Comparison of ENCODE assay signal across 23 mouse cellular contexts in the genomic region with DNA sequence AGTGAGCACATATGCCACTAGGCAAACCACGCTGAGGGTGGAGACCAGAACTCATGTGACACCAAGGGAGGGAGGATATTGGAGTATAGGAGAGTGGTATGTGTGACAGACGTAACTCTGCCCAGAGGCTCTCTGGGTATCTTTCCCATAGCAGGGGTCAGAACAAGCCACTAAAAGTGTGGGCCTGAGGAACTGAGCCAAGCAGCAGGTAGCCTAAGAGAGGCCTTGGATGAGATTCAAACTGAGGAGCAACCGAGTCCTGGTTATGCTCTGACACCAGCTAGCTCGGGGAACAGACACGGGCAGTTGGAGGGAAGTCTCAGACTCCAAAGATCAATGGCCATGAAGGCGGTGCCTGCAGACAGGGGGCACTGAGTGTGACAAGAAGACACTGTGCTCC.
DNase-seq lines count a peak whose midpoint lies in the region; ATAC-seq lines count a peak whose summit lies in the region.
"Had no signal": no experiment of that assay in that cellular context is flagged by ENCODE, and none has a peak within 500 bp of the region (broad histone marks: within the 10 kb centered on the region; RNA-seq: fewer than 3 reads in every experiment).

No protein-coding gene starts in this region.

- 0 out of 2 replicates have a peak, but pooled peaks cover 3% of the 10 kb centered on the region for H3K4me1 ChIP-seq in kidney, embryonic 14.5 days (ENCODE audit: control insufficient read depth, insufficient read depth, low read length)
- H3K4me1 ChIP-seq in neural tube, embryonic 15.5 days, result peaks cover 1% of the 10 kb centered on the region; the same call in 1 of the 2 replicates
- H3K4me1 ChIP-seq: embryonic facial prominence, embryonic 13.5 days; forebrain, embryonic 12.5 days; heart, embryonic 10.5 days; heart, embryonic 13.5 days; hindbrain, embryonic 12.5 days had no signal

- peak; percentile 19 for DNase-seq in cerebellum, adult 11-12 months
- peak; percentile 21 for DNase-seq in cerebellum, adult 9-10 months
- DNase-seq in cerebellum, postnatal 36 days, result no peak
- no peak for DNase-seq in kidney, adult 9 months
- DNase-seq: adrenal gland, adult 8-10 months; adrenal gland, postnatal 25 days; gastrocnemius, postnatal 25 days; heart, adult 2 months; kidney, adult 2 months had no signal

- no peaks in the 10 kb centered on the region for H3K27me3 ChIP-seq in kidney, embryonic 14.5 days (ENCODE audit: control insufficient read depth, insufficient read depth, low read length)
- H3K27me3 ChIP-seq in neural tube, embryonic 15.5 days (replicated peaks), result no peaks in the 10 kb centered on the region
- H3K27me3 ChIP-seq: embryonic facial prominence, embryonic 13.5 days; forebrain, embryonic 12.5 days; forebrain, embryonic 15.5 days; heart, embryonic 13.5 days; hindbrain, embryonic 12.5 days; hindbrain, embryonic 15.5 days had no signal

- no peak overlapping the region for H3K9ac ChIP-seq in kidney, embryonic 14.5 days (ENCODE audit: low read depth, low read length)
- no peak overlapping the region for H3K9ac ChIP-seq in neural tube, embryonic 15.5 days (replicated peaks)
- H3K9ac ChIP-seq: embryonic facial prominence, embryonic 13.5 days; forebrain, embryonic 12.5 days; forebrain, embryonic 15.5 days; heart, embryonic 13.5 days; hindbrain, embryonic 12.5 days; hindbrain, embryonic 15.5 days had no signal

- no peak overlapping the region for H3K27ac ChIP-seq in kidney, embryonic 14.5 days (ENCODE audit: low read depth, low read length)
- no peak overlapping the region for H3K27ac ChIP-seq in neural tube, embryonic 15.5 days (replicated peaks)
- H3K27ac ChIP-seq: embryonic facial prominence, embryonic 10.5 days; embryonic facial prominence, embryonic 13.5 days; forebrain, embryonic 12.5 days; forebrain, embryonic 15.5 days; heart, adult 2 months; heart, embryonic 10.5 days; heart, embryonic 13.5 days; hindbrain, embryonic 12.5 days; hindbrain, embryonic 15.5 days had no signal

- no peak overlapping the region for H3K4me2 ChIP-seq in kidney, embryonic 14.5 days (replicated peaks; ENCODE audit: low read depth, low read length)
- H3K4me2 ChIP-seq in neural tube, embryonic 15.5 days, result no peak overlapping the region
- H3K4me2 ChIP-seq: embryonic facial prominence, embryonic 13.5 days; forebrain, embryonic 12.5 days; forebrain, embryonic 15.5 days; heart, embryonic 13.5 days; hindbrain, embryonic 12.5 days; hindbrain, embryonic 15.5 days had no signal

- H3K36me3 ChIP-seq in kidney, embryonic 14.5 days (ENCODE audit: control insufficient read depth, insufficient read depth, low read length), result no peaks in the 10 kb centered on the region
- peaks cover 5% of the 10 kb centered on the region for H3K36me3 ChIP-seq in neural tube, embryonic 15.5 days
- H3K36me3 ChIP-seq: embryonic facial prominence, embryonic 10.5 days; embryonic facial prominence, embryonic 13.5 days; heart, embryonic 10.5 days; heart, embryonic 13.5 days had no signal

- no peak overlapping the region for H3K4me3 ChIP-seq in kidney, embryonic 14.5 days (ENCODE audit: low read length)
- H3K4me3 ChIP-seq in neural tube, embryonic 15.5 days (replicated peaks), result no peak overlapping the region
- H3K4me3 ChIP-seq: embryonic facial prominence, embryonic 10.5 days; embryonic facial prominence, embryonic 13.5 days; erythroblast, embryonic 14.5 days; forebrain, embryonic 12.5 days; forebrain, embryonic 15.5 days; heart, adult 2 months; heart, embryonic 10.5 days; heart, embryonic 13.5 days; hindbrain, embryonic 12.5 days; hindbrain, embryonic 15.5 days had no signal

- no peaks in the 10 kb centered on the region; the same call in 1 of the 2 replicates for H3K9me3 ChIP-seq in kidney, embryonic 14.5 days (ENCODE audit: control insufficient read depth, low read length)
- no peaks in the 10 kb centered on the region for H3K9me3 ChIP-seq in neural tube, embryonic 15.5 days (replicated peaks)
- H3K9me3 ChIP-seq: embryonic facial prominence, embryonic 10.5 days; embryonic facial prominence, embryonic 13.5 days; forebrain, embryonic 12.5 days; forebrain, embryonic 15.5 days; heart, embryonic 10.5 days; hindbrain, embryonic 12.5 days; hindbrain, embryonic 15.5 days had no signal

- WGBS in kidney, embryonic 14.5 days, result 61% methylated on average over 6 of the region's 6 CpGs
- 85% methylated on average over 6 of the region's 6 CpGs for WGBS in neural tube, embryonic 15.5 days

- no peak for ATAC-seq in cerebellum, adult (ENCODE audit: insufficient number of reproducible peaks, low FRiP score, low TSS enrichment)
- ATAC-seq in kidney, embryonic 14.5 days (ENCODE audit: low FRiP score, low TSS enrichment), result peak; percentile 57; the same call in 1 of the 2 replicates
- no peak for ATAC-seq in neural tube, embryonic 15.5 days (ENCODE audit: low FRiP score)
- ATAC-seq: activated CD4-positive, CD25-positive, alpha-beta regulatory T cell, adult 4 months; forebrain, embryonic 15.5 days; intestine, postnatal 0 days had no signal

Comparison
In these comparisons a context has a peak if more than half of its experiments do, and no peak if none do; other contexts are left out.
1. DNase-seq: peak in cerebellum, adult 11-12 months (single experiment) and cerebellum, adult 9-10 months (single experiment); none in cerebellum, postnatal 36 days (0 of 2) and kidney, adult 9 months (single experiment).